Mouse (Mus musculus) cortical plate, adult 2 months (tissue): Measurements from ENCODE around the gene Rasa2.

Experiments used
- CTCF ChIP-seq: fragments of 200-500 bp; IDR thresholded peaks from 2 replicates; pipeline ENCODE4 v1.5.1; 2011; ENCODE audit warnings: mild to moderate bottlenecking, control low read depth, low read length; ENCODE audit not compliant: insufficient read depth; ENCODE audit errors: extremely low read depth
- POLR2A ChIP-seq: fragments of 200-500 bp; IDR thresholded peaks from 2 replicates; pipeline ENCODE4 v1.6.1; 2011; ENCODE audit warnings: mild to moderate bottlenecking, low read length, control low read depth; ENCODE audit not compliant: insufficient read depth; ENCODE audit errors: extremely low read depth

DNA sequence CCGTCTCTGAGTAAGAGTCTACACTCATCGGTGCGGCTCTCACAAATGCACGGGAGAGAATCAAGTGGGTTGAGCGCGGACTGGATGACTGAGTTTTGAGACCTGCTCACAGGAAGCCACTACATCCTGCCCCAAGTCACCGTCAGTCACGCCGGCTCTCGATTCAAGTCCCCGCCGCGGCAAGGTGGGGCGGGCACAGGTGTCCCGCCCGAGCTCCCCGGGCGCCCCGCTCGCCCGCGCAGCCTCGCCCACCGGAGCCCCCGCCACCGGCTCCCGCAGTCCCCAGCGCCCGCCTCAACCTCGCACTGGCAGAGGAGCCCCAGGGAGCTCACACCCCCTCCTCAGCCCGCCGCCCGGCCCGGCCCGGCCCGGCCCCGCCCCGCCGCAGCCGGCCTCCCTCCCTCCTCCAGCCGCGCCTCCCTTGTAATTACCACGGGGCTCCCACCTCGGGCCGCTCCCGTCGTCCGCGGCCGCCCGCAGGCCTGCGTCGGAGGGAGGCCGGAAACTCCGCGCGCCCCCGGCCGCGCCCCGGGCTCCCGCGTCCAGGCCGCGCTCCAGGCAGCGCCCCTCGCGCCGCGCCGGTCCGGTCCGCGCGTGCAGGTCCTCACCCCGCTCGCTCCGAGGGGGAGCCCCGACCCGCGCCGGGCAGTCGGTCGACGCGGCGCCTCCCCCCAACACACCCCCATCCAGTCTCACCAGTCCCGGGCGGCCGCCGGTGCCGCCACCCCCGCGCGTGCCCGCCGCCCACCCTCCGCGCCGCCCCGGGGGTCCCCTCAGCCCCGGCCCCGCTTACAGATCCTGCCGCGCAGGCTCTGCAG, 637 bp downstream of the Rasa2 start:
- TF ChIP-seq CTCF (no peak), POLR2A (no peak)
